20 mouse cellular contexts compared by ENCODE assay signal in genomic region chr19:47230682-47231081, GRCm38 (mm10). TPM values are rescaled to one million over a fixed set of nuclear protein-coding genes. Genes with fewer than 3 reads are reported as not detected.
DNase-seq lines count a peak whose midpoint lies in the region; TF ChIP-seq lines count a peak whose summit lies in the region.
"Had no signal": no experiment of that assay in that cellular context is flagged by ENCODE, and none has a peak within 500 bp of the region (broad histone marks: within the 10 kb centered on the region; RNA-seq: fewer than 3 reads in every experiment).

No protein-coding gene starts in this region.

- DNase-seq in cerebellum, adult 9-10 months: peak; percentile 53
- no peak for DNase-seq in cerebellum, adult 11 months
- DNase-seq in gastrocnemius, adult 2 months: peak; percentile 85
- DNase-seq in gastrocnemius, postnatal 10 days: no peak
- peak; percentile 8 for DNase-seq in retina, postnatal 1 day
- no peak for DNase-seq in retina, embryonic 14.5 days (ENCODE audit: low spot score)
- peak; percentile 93 for DNase-seq in skeletal muscle tissue, adult 2 months (ENCODE audit: low read depth, low spot score)
- no peak for DNase-seq in B cell, adult 2 months
- DNase-seq: adrenal gland, adult 2 months; cerebellum, adult 11-12 months; cerebellum, postnatal 10 days; forebrain, postnatal 0 days; kidney, adult 2 months had no signal

- intact Hi-C loops in gastrocnemius, adult 2 months (cut with DNase I): loop anchor here (2.0 kb wide), 1 partner anchor 16 kb away; no protein-coding TSS in a partner anchor

- no peak for TF ChIP-seq CTCF in gastrocnemius, adult 2 months (IDR thresholded peaks at IDR 0.05)

- peak overlapping the region; percentile 79 for H3K4me3 ChIP-seq in gastrocnemius, adult 2 months
- H3K4me3 ChIP-seq: embryonic facial prominence, embryonic 12.5 days; embryonic facial prominence, embryonic 15.5 days; hindbrain, embryonic 12.5 days; hindbrain, embryonic 15.5 days had no signal

- peak overlapping the region; percentile 98 for H3K27ac ChIP-seq in gastrocnemius, adult 2 months
- H3K27ac ChIP-seq: embryonic facial prominence, embryonic 12.5 days; embryonic facial prominence, embryonic 15.5 days; hindbrain, embryonic 12.5 days; hindbrain, embryonic 15.5 days had no signal

RNA-seq across cellular contexts. Expression of gene Neurl1a, which starts 52.1 kb away (rescaled TPM):
- total RNA-seq in gastrocnemius, adult 2 months (2021): 100 to 1,000 TPM; 124 to 133 TPM
- 10 to 100 TPM; 49.9 to 64.5 TPM for total RNA-seq in gastrocnemius, postnatal 10 days (2021)
- total RNA-seq: granulocyte monocyte progenitor cell, adult 5-6 weeks; hematopoietic stem cell, adult 5-6 weeks; MEL had no signal

Comparison
In these comparisons a context has a peak if more than half of its experiments do, and no peak if none do; other contexts are left out.
1. DNase-seq: peak in cerebellum, adult 9-10 months (single experiment), gastrocnemius, adult 2 months (single experiment), retina, postnatal 1 day (single experiment) and skeletal muscle tissue, adult 2 months (single experiment); none in cerebellum, adult 11 months (single experiment), gastrocnemius, postnatal 10 days (single experiment), retina, embryonic 14.5 days (single experiment) and B cell, adult 2 months (0 of 2).